Mouse (Mus musculus) embryonic facial prominence, embryonic 13.5 days (tissue): ENCODE measurements around the gene Tmem50b. TPM values are rescaled to one million over a fixed set of nuclear protein-coding genes. Genes with fewer than 3 reads are reported as not detected.

Source experiments
- microRNA-seq: library from miRNA; unstranded; fragments of <30 nt; microRNA quantifications from one replicate; pipeline ENCODE4, GENCODE M21; 2016
- polyA plus RNA-seq: library from polyadenylated mRNA; unstranded; fragments of >200 nt; fragmentation: Nextera tagmentation; extraction: Ambion mirVana; gene quantifications from 2 replicates; pipeline ENCODE4 v1.2.1, GENCODE M21; 2015

Gene Tmem50b
- polyA plus RNA-seq, 1 experiment from 2014 or later, result 30.7 TPM

Small RNA genes within 50 kb of the gene (microRNA-seq; reads per million reads assigned to microRNA genes)
- gene Mir6367, result not detected

Other genes starting within 250 kb of the Tmem50b start
- 55.6 and 65.0 TPM in 2 replicates for gene Ifnar2, start 225.0 kb downstream of the Tmem50b start, polyA plus RNA-seq
- gene Gm21970, start 206.1 kb downstream of the Tmem50b start, polyA plus RNA-seq, result not detected in 2 replicates
- 19.4 and 19.6 TPM in 2 replicates for gene Il10rb, start 191.6 kb downstream of the Tmem50b start, polyA plus RNA-seq
- gene Ifnar1, start 112.6 kb downstream of the Tmem50b start, polyA plus RNA-seq, result 62.6 and 63.0 TPM in 2 replicates
- gene Ifngr2, start 50.7 kb downstream of the Tmem50b start, polyA plus RNA-seq, result 48.3 and 57.5 TPM in 2 replicates
- gene Dnajc28, start 21.2 kb upstream of the Tmem50b start, polyA plus RNA-seq, result 3.5 and 7.1 TPM in 2 replicates
- 110 and 111 TPM in 2 replicates for gene Gart, start 49.2 kb upstream of the Tmem50b start, polyA plus RNA-seq
- gene Son, start 49.7 kb upstream of the Tmem50b start, polyA plus RNA-seq, result 164 and 172 TPM in 2 replicates
- 21.8 TPM in 2 replicates for gene Donson, start 91.0 kb upstream of the Tmem50b start, polyA plus RNA-seq
- gene Cryzl1, start 131.2 kb upstream of the Tmem50b start, polyA plus RNA-seq, result 70.7 and 75.9 TPM in 2 replicates
- gene Itsn1, start 131.5 kb upstream of the Tmem50b start, polyA plus RNA-seq, result 29.6 and 30.4 TPM in 2 replicates